Mouse (Mus musculus): Measurements from ENCODE around the gene Rreb1. TPM values are rescaled to one million over a fixed set of nuclear protein-coding genes. Genes with fewer than 3 reads are reported as not detected.

Gene Rreb1
- polyA plus RNA-seq, 1 experiment from 2014 or later = 2.0 TPM

- no peak for ATAC-seq
- Histone ChIP-seq H3K4me1 (ENCODE audit: control insufficient read depth, insufficient read depth, low read depth, low read length) (no peaks in the 10 kb centered on the region), H3K4me3 (ENCODE audit: low read length) (no peak overlapping the region), H3K27me3 (replicated peaks; ENCODE audit: control insufficient read depth, insufficient read depth, low read length) (no peaks in the 10 kb centered on the region), H3K27ac (ENCODE audit: low read depth, low read length) (no peak overlapping the region), H3K36me3 (ENCODE audit: control insufficient read depth, insufficient read depth, low read length) (no peaks in the 10 kb centered on the region), H3K4me2 (ENCODE audit: low read length) (no peak overlapping the region), H3K9me3 (ENCODE audit: control insufficient read depth, low read length) (no peaks in the 10 kb centered on the region), H3K9ac (ENCODE audit: low read depth, low read length) (no peak overlapping the region)
- WGBS = 94% methylated on average over 23 of the region's 23 CpGs
These were observed 152.4 kb downstream of the Rreb1 start for GRCm38 (mm10) chr13:37930621-37931020.

GRCm38 (mm10) chr13:37931210-37931922, 153.2 kb downstream of the Rreb1 start:
- no peaks in the 10 kb centered on the region for H3K9me3 ChIP-seq (ENCODE audit: control insufficient read depth, low read length)
- WGBS = 65% methylated on average over 27 of the region's 27 CpGs
- no peak overlapping the region for H3K27ac ChIP-seq (ENCODE audit: low read depth, low read length)
- H3K9ac ChIP-seq (ENCODE audit: low read depth, low read length) = no peak overlapping the region
- peak; percentile 14; the same call in 1 of the 2 replicates for ATAC-seq
- H3K27me3 ChIP-seq (replicated peaks; ENCODE audit: control insufficient read depth, insufficient read depth, low read length) = no peaks in the 10 kb centered on the region
- no peak overlapping the region for H3K4me2 ChIP-seq (ENCODE audit: low read length)
- H3K36me3 ChIP-seq (ENCODE audit: control insufficient read depth, insufficient read depth, low read length) = no peaks in the 10 kb centered on the region
- H3K4me1 ChIP-seq (ENCODE audit: control insufficient read depth, insufficient read depth, low read depth, low read length) = no peaks in the 10 kb centered on the region
- no peak overlapping the region for H3K4me3 ChIP-seq (ENCODE audit: low read length)

- 88% methylated on average over 4 of the region's 4 CpGs for WGBS
- no peak for ATAC-seq
- no peak overlapping the region for H3K27ac ChIP-seq (ENCODE audit: low read depth, low read length)
- H3K4me3 ChIP-seq (ENCODE audit: low read length) = no peak overlapping the region
- H3K9ac ChIP-seq (ENCODE audit: low read depth, low read length) = no peak overlapping the region
- H3K4me2 ChIP-seq (ENCODE audit: low read length) = no peak overlapping the region
- peaks cover 3% of the 10 kb centered on the region; the same call in 1 of the 2 replicates for H3K9me3 ChIP-seq (ENCODE audit: control insufficient read depth, low read length)
- no peaks in the 10 kb centered on the region for H3K4me1 ChIP-seq (ENCODE audit: control insufficient read depth, insufficient read depth, low read depth, low read length)
- no peaks in the 10 kb centered on the region for H3K27me3 ChIP-seq (replicated peaks; ENCODE audit: control insufficient read depth, insufficient read depth, low read length)
- H3K36me3 ChIP-seq (ENCODE audit: control insufficient read depth, insufficient read depth, low read length) = no peaks in the 10 kb centered on the region
These were observed 155.9 kb downstream of the Rreb1 start for GRCm38 (mm10) chr13:37934075-37934474.

- H3K4me3 ChIP-seq (ENCODE audit: low read length) = no peak overlapping the region
- H3K4me2 ChIP-seq (ENCODE audit: low read length) = no peak overlapping the region
- peak; percentile 34; the same call in 1 of the 2 replicates for ATAC-seq
- no peaks in the 10 kb centered on the region for H3K27me3 ChIP-seq (replicated peaks; ENCODE audit: control insufficient read depth, insufficient read depth, low read length)
- peaks cover 3% of the 10 kb centered on the region; the same call in 1 of the 2 replicates for H3K9me3 ChIP-seq (ENCODE audit: control insufficient read depth, low read length)
- H3K27ac ChIP-seq (ENCODE audit: low read depth, low read length) = no peak overlapping the region
- H3K4me1 ChIP-seq (ENCODE audit: control insufficient read depth, insufficient read depth, low read depth, low read length) = no peaks in the 10 kb centered on the region
- no peak overlapping the region for H3K9ac ChIP-seq (ENCODE audit: low read depth, low read length)
- no peaks in the 10 kb centered on the region for H3K36me3 ChIP-seq (ENCODE audit: control insufficient read depth, insufficient read depth, low read length)
- 62% methylated on average over 8 of the region's 8 CpGs for WGBS
These were observed 156.7 kb downstream of the Rreb1 start for GRCm38 (mm10) chr13:37934920-37935319.

- no peak for ATAC-seq
- no peaks in the 10 kb centered on the region for H3K4me1 ChIP-seq (ENCODE audit: control insufficient read depth, insufficient read depth, low read depth, low read length)
- no peak overlapping the region for H3K9ac ChIP-seq (ENCODE audit: low read depth, low read length)
- no peak overlapping the region for H3K4me2 ChIP-seq (ENCODE audit: low read length)
- peaks cover 3% of the 10 kb centered on the region; the same call in 1 of the 2 replicates for H3K9me3 ChIP-seq (ENCODE audit: control insufficient read depth, low read length)
- 77% methylated on average over 3 of the region's 3 CpGs for WGBS
- no peak overlapping the region for H3K27ac ChIP-seq (ENCODE audit: low read depth, low read length)
- no peaks in the 10 kb centered on the region for H3K36me3 ChIP-seq (ENCODE audit: control insufficient read depth, insufficient read depth, low read length)
- no peaks in the 10 kb centered on the region for H3K27me3 ChIP-seq (replicated peaks; ENCODE audit: control insufficient read depth, insufficient read depth, low read length)
- no peak overlapping the region for H3K4me3 ChIP-seq (ENCODE audit: low read length)
These were observed 158.2 kb downstream of the Rreb1 start for GRCm38 (mm10) chr13:37936351-37936750.

- 98% methylated on average over 2 of the region's 2 CpGs for WGBS
- H3K27ac ChIP-seq (ENCODE audit: low read depth, low read length) = no peak overlapping the region
- H3K27me3 ChIP-seq (replicated peaks; ENCODE audit: control insufficient read depth, insufficient read depth, low read length) = no peaks in the 10 kb centered on the region
- ATAC-seq = no peak
- H3K36me3 ChIP-seq (ENCODE audit: control insufficient read depth, insufficient read depth, low read length) = no peaks in the 10 kb centered on the region
- H3K9me3 ChIP-seq (ENCODE audit: control insufficient read depth, low read length) = peaks cover 3% of the 10 kb centered on the region; the same call in 1 of the 2 replicates
- no peaks in the 10 kb centered on the region for H3K4me1 ChIP-seq (ENCODE audit: control insufficient read depth, insufficient read depth, low read depth, low read length)
- no peak overlapping the region for H3K9ac ChIP-seq (ENCODE audit: low read depth, low read length)
- H3K4me3 ChIP-seq (ENCODE audit: low read length) = no peak overlapping the region
- H3K4me2 ChIP-seq (ENCODE audit: low read length) = no peak overlapping the region
These were observed 162.0 kb downstream of the Rreb1 start for GRCm38 (mm10) chr13:37940167-37940566.

GRCm38 (mm10) chr13:37940649-37941048, 162.4 kb downstream of the Rreb1 start:
- Histone ChIP-seq H3K4me3 (ENCODE audit: low read length) (no peak overlapping the region), H3K27ac (ENCODE audit: low read depth, low read length) (no peak overlapping the region), H3K36me3 (ENCODE audit: control insufficient read depth, insufficient read depth, low read length) (no peaks in the 10 kb centered on the region), H3K4me2 (ENCODE audit: low read length) (no peak overlapping the region), H3K4me1 (ENCODE audit: control insufficient read depth, insufficient read depth, low read depth, low read length) (no peaks in the 10 kb centered on the region), H3K9me3 (ENCODE audit: control insufficient read depth, low read length) (peaks cover 3% of the 10 kb centered on the region; the same call in 1 of the 2 replicates), H3K9ac (ENCODE audit: low read depth, low read length) (no peak overlapping the region), H3K27me3 (replicated peaks; ENCODE audit: control insufficient read depth, insufficient read depth, low read length) (no peaks in the 10 kb centered on the region)
- ATAC-seq = no peak
- WGBS = 59% methylated on average over 5 of the region's 5 CpGs

GRCm38 (mm10) chr13:37941138-37941645, 163.0 kb downstream of the Rreb1 start:
- Histone ChIP-seq H3K9me3 (ENCODE audit: control insufficient read depth, low read length) (peaks cover 3% of the 10 kb centered on the region; the same call in 1 of the 2 replicates), H3K27ac (ENCODE audit: low read depth, low read length) (no peak overlapping the region), H3K4me1 (ENCODE audit: control insufficient read depth, insufficient read depth, low read depth, low read length) (no peaks in the 10 kb centered on the region), H3K4me2 (ENCODE audit: low read length) (no peak overlapping the region), H3K27me3 (replicated peaks; ENCODE audit: control insufficient read depth, insufficient read depth, low read length) (no peaks in the 10 kb centered on the region), H3K4me3 (ENCODE audit: low read length) (no peak overlapping the region), H3K9ac (ENCODE audit: low read depth, low read length) (no peak overlapping the region), H3K36me3 (ENCODE audit: control insufficient read depth, insufficient read depth, low read length) (no peaks in the 10 kb centered on the region)
- no peak for ATAC-seq
- WGBS = 83% methylated on average over 5 of the region's 5 CpGs

- H3K4me1 ChIP-seq (ENCODE audit: control insufficient read depth, insufficient read depth, low read depth, low read length) = no peaks in the 10 kb centered on the region
- H3K27me3 ChIP-seq (replicated peaks; ENCODE audit: control insufficient read depth, insufficient read depth, low read length) = no peaks in the 10 kb centered on the region
- WGBS = 64% methylated on average over 17 of the region's 17 CpGs
- no peak overlapping the region for H3K4me3 ChIP-seq (ENCODE audit: low read length)
- no peaks in the 10 kb centered on the region for H3K36me3 ChIP-seq (ENCODE audit: control insufficient read depth, insufficient read depth, low read length)
- H3K9me3 ChIP-seq (ENCODE audit: control insufficient read depth, low read length) = peaks cover 3% of the 10 kb centered on the region; the same call in 1 of the 2 replicates
- no peak overlapping the region for H3K27ac ChIP-seq (ENCODE audit: low read depth, low read length)
- no peak overlapping the region for H3K4me2 ChIP-seq (ENCODE audit: low read length)
- no peak for ATAC-seq
- H3K9ac ChIP-seq (ENCODE audit: low read depth, low read length) = no peak overlapping the region
These were observed 164.0 kb downstream of the Rreb1 start for GRCm38 (mm10) chr13:37941950-37942886.
